Mouse (Mus musculus) brain, embryonic 14.5 days (tissue): ENCODE measurements around the gene Hsd11b1. TPM values are rescaled to one million over a fixed set of nuclear protein-coding genes. Genes with fewer than 3 reads are reported as not detected.

Experiments
- DNase-seq: peaks from one replicate; pipeline ENCODE4 v3.0.0-alpha.2; 2011; ENCODE audit warnings: low read depth
- CTCF ChIP-seq: fragments of 200-500 bp; IDR thresholded peaks from 2 replicates; pipeline ENCODE4 v1.5.1; 2012; ENCODE audit warnings: inconsistent platforms, mild to moderate bottlenecking, moderate library complexity, borderline replicate concordance; ENCODE audit not compliant: insufficient read depth, insufficient read length; ENCODE audit errors: extremely low read depth
- POLR2A ChIP-seq: fragments of 200-500 bp; IDR thresholded peaks from 2 replicates; pipeline ENCODE4 v1.6.1; 2012; ENCODE audit warnings: mild to moderate bottlenecking, inconsistent platforms, borderline replicate concordance; ENCODE audit not compliant: poor library complexity, insufficient read depth, insufficient read length, severe bottlenecking; ENCODE audit errors: extremely low read depth
- polyA plus RNA-seq: library from polyadenylated mRNA; depleted of rRNA; stranded (reverse); fragments of >200 nt; gene quantifications from 2 replicates; pipeline ENCODE4 v1.2.3, GENCODE M21; 2012; rRNA removed

The Hsd11b1 gene
- 0.09 and 0.37 TPM in 2 replicates for polyA plus RNA-seq

DNA sequence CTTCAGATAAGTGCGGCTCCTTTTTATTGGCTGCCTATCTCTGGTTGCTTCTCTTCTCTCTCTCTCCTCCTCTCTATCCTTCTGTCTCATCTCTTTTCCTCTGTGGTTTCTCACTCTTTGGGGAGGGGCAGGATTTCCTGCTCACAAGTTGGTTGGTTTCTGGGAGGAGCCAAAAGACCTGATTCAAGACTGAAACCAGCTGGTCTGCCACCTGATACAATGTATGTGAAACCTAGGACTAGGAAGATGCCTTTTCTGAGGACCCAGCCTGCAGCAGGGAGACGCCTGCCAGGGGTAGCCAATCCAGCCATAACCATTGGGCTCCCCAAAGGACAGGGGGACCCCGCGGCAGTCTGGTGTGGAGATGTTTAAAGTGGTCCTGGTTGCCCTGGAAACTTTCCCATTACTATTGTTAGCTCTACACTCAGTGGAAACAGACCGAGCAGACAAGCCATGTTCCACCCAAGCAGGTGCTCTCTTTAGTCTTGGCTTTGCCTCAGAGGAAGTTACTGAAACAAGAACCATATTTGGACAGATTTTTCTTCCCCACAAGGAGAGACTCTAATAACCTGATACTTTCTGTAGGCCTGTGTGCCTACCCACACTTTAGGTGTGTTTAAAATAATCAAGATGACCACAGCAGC is at the start of gene Hsd11b1:
Hsd11b1 (minus strand) TSS at position 121 of the 644 bp plus-strand sequence.
- DNase-seq, result no peak
- TF ChIP-seq POLR2A (no peak), CTCF (no peak)

DNA sequence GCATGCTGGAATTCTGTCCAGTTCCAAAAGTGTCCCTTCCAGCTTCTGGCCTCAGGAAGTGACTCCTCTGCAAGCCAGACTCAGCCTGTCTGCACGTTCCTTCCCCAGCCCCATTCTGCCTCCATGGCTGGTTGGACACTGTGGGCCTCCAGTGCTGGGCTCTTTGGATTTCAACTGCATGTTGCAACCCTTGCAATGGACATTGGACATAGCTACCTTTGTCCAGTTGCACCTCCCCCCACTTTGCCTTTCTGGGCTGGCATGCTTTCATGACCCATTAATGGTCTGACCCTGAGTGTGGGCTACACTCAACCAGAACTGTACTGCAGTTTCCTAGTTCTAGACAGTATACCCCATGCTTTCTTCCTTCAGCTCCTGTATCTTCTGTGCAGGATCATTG is 47.7 kb upstream of the Hsd11b1 start:
- no peak for TF ChIP-seq POLR2A
- TF ChIP-seq CTCF, result no peak
- DNase-seq, result no peak

DNA sequence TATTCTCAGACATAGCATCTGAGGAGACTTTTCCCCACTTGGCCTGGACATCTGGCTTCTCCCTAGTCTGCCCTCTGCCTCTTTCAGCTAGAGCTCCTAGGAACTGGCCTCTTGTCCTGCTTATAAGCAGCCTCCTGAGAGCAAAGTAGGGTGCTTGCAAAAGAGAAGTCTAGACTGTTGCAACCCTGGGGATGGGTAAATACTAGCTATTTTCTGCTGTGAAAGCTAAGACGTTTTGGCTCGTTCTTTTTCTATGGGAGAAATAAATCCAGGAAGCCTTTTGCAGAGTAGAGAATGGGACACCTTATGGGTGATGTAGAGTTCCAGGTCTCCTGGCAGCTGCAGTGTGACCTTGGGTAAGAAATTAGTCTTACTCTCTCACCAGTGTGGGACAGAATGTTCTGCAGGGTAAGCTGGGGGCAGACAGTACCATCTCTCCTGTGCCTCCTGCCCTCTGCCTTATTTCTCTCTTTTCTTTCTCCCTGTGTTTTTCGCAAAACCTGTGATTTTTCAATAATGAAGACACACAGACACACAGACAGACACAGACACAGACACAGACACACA is 46.7 kb upstream of the Hsd11b1 start:
- DNase-seq, result no peak
- TF ChIP-seq CTCF (no peak), POLR2A (no peak)

DNA sequence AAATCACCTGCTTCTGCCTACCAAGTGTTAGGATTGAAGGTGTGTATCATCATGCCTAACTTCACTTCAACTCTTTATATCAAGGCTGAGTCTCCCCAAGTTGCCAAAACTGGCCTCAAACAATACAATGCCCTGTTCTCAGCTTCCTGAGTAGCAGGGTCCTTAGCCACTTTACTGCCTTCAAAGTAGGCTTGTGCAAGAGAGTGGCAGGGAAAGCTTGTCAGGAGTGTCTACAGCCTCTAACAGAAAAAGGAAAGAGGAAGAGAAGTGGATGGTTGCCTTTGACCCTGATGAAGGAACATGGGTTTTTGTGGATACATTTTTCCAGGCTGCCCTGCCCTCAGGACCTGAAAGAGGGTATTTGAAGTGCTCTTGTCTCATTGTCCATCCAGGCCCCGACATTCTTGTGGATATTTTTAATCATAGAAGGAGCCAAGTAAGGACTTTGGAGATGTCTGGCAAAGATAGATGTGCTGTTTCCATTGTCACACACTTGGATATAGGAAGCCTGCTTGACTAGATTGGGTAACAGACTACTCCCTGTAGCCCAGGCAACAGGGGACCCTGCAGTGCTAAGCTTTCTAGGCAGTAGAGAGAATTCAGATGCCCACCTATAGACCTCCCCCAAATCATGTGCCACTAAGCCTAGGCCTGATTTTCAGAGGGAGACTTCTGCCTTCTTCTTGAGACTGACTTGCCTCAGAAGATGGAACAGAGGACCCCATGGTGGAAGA is 46.1 kb upstream of the Hsd11b1 start:
- TF ChIP-seq CTCF (no peak), POLR2A (no peak)
- DNase-seq, result no peak

DNA sequence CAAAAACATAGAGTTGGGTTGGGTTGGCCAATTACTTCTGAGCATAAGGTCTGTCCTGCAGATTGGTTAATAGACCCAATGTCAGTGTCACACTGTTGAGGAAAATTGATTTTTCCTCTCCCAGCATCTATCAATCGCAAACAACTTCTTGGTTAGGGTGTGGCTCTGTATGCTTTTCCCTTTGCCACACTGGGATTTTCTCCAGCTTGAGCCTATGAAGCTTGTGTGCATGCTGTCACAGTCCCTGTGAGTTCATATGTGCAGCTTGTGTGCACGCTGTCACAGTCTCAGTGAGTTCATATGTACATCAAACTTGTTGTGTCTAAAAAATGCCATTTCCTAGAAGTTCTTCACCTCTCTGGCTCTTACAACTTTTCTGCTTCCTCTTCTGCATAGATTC is 43.0 kb upstream of the Hsd11b1 start:
- DNase-seq, result no peak
- TF ChIP-seq CTCF (no peak), POLR2A (no peak)

DNA sequence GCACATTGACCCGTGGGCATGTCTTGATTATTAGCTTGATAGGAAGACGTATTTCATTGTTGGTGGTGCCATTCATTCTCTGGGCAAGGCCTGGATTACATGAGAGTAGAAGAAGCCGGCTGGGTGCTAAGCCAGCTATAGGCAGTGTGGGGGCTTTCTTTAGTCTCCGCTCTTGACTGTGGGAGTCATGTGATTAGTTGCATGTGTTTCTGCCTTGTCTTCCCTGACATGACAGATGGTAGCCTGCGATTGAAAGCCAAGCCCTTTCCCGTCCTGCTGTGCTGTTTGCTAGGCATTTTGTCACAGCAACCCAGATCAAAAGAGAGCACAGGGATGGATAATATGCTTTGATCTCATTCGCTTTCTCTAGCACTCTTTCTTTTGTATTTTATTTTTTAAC is 41.5 kb upstream of the Hsd11b1 start:
- TF ChIP-seq CTCF, result no peak
- no peak for TF ChIP-seq POLR2A
- DNase-seq, result peak; percentile 93

DNA sequence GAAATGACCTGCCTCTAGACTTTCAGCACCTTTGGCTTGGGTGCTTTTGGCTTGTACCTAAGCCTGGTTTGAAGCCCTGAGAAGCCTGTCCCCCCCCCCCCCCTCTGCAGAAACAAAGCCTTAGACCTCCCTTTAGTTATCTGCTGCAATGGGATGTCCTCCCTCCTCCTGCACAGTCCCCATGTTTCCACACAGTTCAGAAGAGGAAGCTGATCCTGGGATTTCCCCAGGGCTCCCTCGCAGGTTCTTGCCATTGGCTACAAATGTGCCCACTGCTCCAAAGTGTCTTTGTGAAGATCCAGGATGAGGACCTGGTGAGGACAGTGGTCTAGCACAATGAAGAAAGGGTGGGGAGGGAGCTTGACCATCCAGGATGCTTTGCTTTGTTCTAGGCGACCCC is 39.2 kb upstream of the Hsd11b1 start:
- no peak for DNase-seq
- TF ChIP-seq CTCF (no peak), POLR2A (no peak)

DNA sequence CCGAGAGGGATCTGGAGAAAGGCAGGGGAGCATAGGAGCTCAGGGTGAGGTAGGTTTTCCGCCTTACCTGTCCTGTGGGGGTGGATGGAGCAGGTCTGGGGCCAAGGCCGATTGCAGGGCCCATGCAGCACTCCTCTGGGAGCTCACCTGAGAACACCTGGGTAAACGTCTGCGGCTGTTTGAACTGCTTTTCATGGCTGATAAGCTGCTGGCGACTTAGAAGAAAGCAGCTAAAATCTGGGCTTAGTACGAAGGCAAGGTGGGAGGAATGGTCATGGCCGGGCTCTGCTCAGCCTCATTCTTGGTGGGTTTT is 38.2 kb upstream of the Hsd11b1 start:
- DNase-seq, result no peak
- TF ChIP-seq CTCF (no peak), POLR2A (no peak)

DNA sequence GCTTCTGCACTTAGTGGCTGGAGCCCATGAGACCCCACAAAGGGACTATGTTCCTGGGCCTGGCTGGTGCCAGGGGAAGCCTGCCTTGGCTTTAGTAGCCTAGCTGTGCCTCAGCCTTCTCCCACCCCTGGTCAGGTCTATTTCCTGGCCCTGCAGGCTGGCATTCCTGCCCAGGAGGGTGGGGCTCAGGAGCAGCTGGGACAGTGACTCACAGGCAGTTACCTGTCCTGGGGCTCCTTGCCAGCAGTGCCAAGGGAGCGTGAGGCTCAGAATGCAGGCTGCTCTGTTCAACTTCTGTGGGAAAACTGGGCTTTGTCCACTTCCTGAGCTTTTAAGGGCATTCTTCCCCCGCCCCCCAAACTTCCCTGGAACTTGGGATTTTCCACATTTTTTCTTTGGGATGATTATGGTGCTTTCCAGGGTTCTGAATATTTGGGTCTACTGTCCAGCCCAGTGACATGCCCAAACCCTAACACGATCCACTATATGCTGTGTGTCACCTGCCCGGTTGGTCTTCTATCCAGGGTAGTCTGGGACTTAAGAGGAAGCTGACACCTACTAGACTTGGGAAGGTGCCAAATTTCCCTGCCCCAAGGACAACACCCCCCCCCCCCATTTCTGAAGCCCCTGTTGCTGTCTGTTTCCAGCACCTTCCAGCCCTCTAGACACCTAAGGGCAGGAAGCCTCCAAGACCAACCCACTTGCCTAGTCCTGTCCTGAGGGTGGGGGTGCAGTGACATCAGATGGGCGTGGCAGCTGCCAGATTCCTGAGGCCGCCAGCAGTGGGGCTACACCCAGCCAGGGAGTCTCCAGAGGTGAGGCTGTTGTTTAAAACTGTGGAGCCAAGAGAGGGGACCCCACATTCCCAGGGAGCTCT is 37.6 kb upstream of the Hsd11b1 start:
- no peak for DNase-seq
- TF ChIP-seq POLR2A, result no peak
- TF ChIP-seq CTCF, result no peak

DNA sequence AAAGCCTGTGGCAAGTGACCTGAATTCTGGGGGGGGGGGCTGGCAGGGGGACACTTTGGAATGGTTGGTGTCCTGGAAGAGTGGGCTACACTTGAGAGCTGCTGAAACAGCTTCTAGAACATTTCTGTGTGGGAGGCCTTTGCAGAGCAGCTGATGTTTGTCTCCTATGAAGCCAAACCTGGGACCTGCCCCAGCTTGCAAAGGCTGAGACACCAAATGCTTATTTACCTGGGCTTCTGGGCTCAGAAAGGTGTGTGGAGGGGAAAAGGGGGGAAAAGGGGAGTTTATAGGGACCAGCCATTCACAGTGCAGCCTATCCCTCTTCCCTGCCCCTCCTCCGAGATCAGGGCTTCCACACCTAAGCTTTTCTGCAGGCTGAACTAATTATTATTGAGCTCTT is 36.1 kb upstream of the Hsd11b1 start:
- TF ChIP-seq POLR2A, result no peak
- TF ChIP-seq CTCF, result no peak
- DNase-seq, result no peak

DNA sequence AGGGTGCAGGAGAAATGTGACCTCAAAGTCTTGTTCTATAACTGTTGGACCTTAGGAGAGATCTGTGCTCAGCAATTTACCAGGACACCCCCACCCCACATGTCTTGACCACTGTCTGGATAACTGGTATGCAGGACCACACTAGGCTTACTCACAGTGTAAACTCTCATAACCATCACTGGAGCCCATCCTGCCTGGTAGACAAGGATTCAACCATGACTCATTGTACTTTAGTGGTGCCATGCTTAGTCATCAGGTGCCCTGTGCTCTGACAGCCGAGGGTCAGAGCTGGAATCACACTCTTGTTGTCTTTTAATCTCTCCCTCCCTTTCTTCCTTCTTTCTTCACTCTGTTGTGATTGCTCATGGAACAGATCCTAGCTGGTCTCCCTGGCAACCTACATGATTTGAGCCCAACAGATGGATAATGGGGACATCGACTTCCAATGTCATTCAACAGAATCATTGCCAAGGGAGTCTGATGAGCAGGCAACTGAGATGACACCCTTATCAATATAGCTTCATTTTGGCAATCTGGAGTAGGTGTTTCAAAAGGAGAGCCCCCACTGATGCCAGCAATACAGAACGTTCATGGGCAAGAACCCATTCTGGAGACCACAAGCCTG is 34.4 kb upstream of the Hsd11b1 start:
- DNase-seq, result peak; percentile 10
- no peak for TF ChIP-seq POLR2A
- TF ChIP-seq CTCF, result no peak

DNA sequence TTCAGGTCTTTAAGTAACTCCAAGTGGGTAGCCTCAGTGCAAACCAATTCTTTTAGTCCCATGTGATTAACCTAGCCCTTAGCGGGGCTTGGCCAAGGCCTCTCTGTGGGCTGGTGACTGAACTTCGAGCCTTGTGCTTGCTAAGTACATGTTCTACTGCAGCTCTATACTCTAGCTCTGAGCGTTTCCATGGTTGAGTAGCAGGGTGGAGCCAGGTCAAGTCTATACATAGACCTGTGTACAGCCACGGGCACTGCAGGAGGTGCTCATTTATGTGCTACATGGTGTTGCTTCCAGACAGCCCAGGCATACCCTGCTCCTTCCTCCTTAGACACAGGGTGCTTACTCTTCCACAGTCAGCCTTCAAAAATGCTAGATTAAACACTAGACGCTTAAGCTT is 32.0 kb upstream of the Hsd11b1 start:
- TF ChIP-seq CTCF (no peak), POLR2A (no peak)
- DNase-seq, result no peak

DNA sequence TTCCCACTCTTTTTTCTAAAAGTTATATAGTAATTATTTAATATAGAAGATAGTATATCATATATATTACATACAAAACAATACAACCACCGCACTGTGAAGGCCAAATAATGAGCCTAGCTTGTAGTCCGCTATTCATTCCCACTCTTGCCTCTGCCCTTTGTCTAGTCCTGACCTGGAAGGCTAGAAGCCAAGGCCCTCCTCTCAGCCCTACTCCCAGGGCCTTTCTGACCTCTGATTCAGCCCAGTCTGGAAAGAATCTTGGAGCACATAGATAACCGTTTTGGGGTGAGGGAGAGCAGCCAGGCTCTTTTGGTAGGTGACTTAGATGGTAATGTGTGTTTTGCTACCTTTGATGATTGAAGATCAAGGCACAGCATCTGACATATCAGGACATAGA is 30.1 kb upstream of the Hsd11b1 start:
- no peak for DNase-seq
- TF ChIP-seq POLR2A, result no peak
- TF ChIP-seq CTCF, result no peak

DNA sequence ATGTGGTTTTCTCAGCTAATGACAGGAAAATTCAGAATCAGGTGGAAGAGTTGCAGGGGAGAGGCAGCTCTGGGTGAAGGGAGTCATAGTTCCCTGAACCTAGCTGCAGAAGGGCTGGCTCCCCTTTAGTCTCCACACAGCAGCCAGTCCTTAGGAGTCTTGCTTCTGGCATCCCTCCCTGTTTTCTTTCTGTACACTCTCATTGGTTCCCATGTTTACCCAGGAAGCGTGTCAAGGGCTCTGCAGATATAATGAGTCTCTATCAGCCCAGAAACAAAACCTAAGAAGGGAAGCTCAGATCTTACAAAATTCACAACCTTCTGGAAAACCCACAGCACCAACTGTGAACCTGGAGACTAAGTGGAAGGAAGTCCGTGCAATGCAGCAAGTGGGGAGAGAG is 29.2 kb upstream of the Hsd11b1 start:
- no peak for DNase-seq
- no peak for TF ChIP-seq POLR2A
- TF ChIP-seq CTCF, result no peak

DNA sequence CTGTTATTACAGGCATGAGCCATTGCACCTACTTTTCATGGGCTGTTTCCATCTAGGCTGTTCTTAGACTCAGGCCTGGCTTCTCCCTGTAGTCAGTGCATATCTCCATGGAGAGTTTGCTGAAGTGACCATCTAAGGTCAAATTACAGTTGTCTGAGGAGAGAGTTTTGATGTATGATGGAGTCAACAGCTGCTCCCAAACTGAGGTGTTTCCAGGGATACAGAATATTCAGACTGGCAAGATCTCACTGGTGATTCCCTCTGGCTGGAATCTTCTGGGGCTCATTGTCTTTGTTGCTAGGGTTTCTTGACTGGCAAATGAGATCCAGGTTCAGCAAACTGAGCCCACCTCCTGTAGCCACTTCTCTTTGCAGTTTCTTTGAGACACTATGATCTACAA is 26.8 kb upstream of the Hsd11b1 start:
- no peak for DNase-seq
- TF ChIP-seq CTCF (no peak), POLR2A (no peak)
